Mouse (Mus musculus) v-Abl transformed pro-B cells (cell line): ENCODE measurements around the gene Kmo.

Experiments
- in situ Hi-C, 2 experiments: fragments of 400-800 bp; cut with MboI; formaldehyde crosslinking; loops; one replicate each; pipeline ENCODE4 v1.15.1; 2025; ENCODE audit not compliant: unreplicated experiment in 2 of 2

The Kmo gene

DNA sequence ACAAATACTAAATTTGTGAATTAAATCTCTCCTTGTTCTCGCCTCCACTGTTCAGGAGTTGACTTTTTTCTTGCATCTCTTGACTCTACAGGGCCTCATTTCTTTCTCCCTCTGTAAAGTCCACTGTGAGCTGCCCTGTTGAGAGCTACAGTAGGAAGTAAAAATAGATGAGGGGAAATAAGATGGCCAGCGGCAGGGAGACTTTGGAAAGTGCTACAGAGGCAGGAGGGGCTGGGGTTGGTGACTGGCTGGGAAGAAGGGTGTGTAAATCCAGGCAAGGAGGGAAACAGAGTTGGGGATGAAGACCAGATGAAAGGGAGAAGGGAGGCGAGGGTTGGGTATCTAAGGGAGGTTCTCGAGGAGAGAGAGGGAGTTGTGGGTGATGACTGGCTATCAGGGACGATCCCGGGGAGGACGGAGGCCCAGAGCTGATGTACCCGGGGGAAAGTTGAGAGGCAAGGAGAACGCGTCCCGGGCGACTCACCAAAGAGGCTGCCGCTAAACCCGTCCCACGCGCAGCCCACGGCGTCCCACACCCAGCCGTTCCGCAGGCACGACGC lies 71.6 kb downstream of the Kmo start:
- in situ Hi-C loops, result loop anchor here (10.0 kb wide), 2 partner anchors 183 to 193 kb away; partner anchors contain the start of gene Exo1 (in 1 of the 2)

GRCm38 (mm10) chr1:175692246-175692996 lies 72.2 kb downstream of the Kmo start, which contains the start of the genes Opn3 and Chml:
Gene Opn3, minus strand, starts transcription at chr1:175692776.
Gene Chml, minus strand, starts transcription at chr1:175692901.
- in situ Hi-C loops, result loop anchor here (10.0 kb wide), 2 partner anchors 182 to 192 kb away; partner anchors contain the start of gene Exo1 (in 1 of the 2)

DNA sequence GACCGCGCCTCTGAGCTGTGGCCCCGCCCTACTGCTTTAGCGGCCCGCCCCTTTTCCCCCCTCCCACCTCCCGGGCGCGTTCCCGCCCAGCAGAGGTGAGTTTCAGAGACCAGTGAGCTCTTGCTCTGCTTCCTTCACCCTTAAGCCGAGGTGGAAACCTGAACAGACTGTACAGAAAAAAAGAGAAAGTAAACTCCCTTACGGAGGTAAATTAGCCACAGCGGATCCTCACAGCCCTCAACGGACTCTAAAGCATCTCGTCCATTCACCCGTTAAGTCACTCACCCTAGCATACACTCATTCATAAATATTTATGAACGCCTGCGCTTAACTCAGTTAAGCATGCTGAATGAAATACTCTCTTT lies 72.8 kb downstream of the Kmo start:
- in situ Hi-C loops, result loop anchor here (10.0 kb wide), 2 partner anchors 182 to 192 kb away; partner anchors contain the start of gene Exo1 (in 1 of the 2)

DNA sequence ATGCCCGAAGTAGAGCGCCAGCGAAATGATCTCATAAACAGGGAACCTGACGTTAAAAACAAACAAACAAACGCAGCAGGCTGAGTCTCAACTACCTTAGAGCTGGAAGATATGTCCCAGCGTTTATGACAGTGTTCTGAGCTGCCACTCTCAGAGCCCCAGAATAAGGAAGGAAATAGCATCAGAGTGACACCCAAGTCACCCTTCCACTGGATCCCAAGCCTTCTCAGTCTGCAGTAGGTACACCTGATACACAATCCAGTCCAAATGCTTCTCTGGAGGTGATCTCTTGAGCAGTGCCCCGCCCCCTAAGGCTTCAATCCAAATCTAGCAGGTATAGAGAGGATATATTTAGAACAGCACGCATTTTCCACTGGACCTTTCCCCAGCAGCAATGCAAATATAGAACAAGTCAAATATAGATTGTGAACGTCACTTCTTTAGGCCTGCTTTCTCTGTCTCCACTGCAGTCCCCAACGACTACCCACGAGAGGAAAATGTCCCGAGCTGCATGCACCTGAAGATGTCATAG lies 73.3 kb downstream of the Kmo start:
- in situ Hi-C loops, result loop anchor here (10.0 kb wide), 2 partner anchors 181 to 191 kb away; partner anchors contain the start of gene Exo1 (in 1 of the 2)

DNA sequence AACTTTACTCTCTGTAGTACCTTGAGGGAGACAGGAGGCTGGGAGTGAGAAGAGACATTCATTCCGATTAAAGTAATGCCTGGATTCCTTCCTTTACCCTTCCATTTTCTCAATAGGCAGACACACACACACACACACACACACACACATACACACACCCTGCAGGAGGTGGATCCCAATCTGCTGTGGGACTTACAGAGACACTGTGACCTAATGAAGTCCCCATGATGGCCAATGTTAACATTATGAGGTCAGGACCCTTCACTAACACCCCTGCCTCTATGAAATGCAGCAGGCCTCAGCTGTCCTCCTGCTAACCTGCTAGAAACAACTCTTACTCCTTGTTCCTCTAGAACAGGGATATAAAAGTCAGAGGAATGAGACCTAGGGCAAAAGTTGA lies 78.1 kb downstream of the Kmo start, which contains the start of gene Wdr64:
Gene Wdr64, plus strand, starts transcription at position 301 of the 400 bp plus-strand sequence.
- in situ Hi-C loops, result loop anchor here (10.0 kb wide), 2 partner anchors 177 to 187 kb away; partner anchors contain the start of gene Exo1 (in 1 of the 2)

DNA sequence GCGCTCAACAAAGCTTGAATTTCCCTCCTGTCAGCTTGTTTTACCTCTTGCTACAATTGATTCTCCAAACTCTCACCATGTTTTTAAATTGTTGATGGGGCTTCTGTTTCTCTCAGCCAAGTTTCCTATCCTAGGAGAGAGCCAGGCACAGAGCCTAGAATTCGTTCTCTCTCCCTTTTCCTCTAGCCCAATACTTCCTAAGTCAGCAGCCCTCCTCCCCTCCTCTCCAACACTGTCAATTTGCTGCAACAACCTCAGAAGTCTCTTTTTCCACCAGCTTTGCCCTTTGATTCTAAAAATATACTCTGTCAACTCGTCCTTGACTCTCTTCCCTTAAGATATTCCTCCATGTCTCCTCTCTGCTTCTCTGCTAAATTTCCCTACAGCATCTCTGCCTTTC lies 79.2 kb downstream of the Kmo start:
- in situ Hi-C loops, result loop anchor here (10.0 kb wide), 2 partner anchors 175 to 185 kb away; partner anchors contain the start of gene Exo1 (in 1 of the 2)

DNA sequence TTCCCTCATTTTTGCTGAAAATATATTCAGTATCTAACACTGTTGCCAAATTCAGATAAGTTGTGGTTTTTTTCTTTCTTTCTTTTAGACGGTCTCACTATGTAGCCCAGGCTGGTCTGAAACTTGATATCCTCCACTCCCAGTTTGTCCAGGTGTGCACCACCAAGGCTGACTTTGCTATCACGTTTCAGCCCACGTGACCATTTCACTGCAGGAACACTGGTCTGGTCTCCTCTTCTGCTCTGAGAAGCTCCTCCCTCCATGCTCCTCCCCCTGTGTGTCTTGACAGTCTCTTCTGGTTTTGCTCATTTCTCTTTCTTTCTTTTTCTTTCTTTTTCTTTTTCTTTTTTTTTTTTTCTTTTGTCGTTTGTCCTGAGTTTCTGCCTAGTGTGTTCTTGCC lies 79.6 kb downstream of the Kmo start:
- in situ Hi-C loops, result loop anchor here (10.0 kb wide), 2 partner anchors 175 to 185 kb away; partner anchors contain the start of gene Exo1 (in 1 of the 2)

- in situ Hi-C loops, result no loop called here
Observed at GRCm38 (mm10) chr1:175701145-175701544, 81.0 kb downstream of the Kmo start.

DNA sequence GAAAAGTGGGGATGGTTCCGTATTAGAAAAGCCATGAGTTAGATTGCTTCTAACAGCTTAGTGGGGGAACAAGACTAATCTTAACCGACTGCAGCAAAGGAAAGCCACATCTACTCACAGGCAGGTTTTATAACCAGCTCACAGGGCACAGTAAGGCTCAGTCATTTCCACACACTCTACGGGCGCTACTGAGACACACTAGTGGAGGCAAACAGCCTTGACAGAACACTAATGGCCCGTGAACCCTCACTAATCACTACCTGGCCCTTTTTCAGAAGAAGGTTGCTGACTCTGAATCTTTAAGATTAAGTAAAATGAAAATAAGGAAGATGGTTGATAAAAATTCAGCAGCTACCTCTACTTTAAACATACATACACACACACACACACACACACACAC lies 87.4 kb downstream of the Kmo start:
- in situ Hi-C loops, result no loop called here

- in situ Hi-C loops, result no loop called here
Observed at GRCm38 (mm10) chr1:175708013-175708412, 87.8 kb downstream of the Kmo start.
